Mouse (Mus musculus) embryonic facial prominence, embryonic 11.5 days (tissue): ENCODE measurements around the gene Vmn1r213. TPM values are rescaled to one million over a fixed set of nuclear protein-coding genes. Genes with fewer than 3 reads are reported as not detected.

Source experiments
- polyA plus RNA-seq: library from polyadenylated mRNA; unstranded; fragments of >200 nt; fragmentation: Nextera tagmentation; extraction: Ambion mirVana; gene quantifications from 2 replicates; pipeline ENCODE4 v1.2.1, GENCODE M21; 2014

Vmn1r213 gene
- polyA plus RNA-seq, 1 experiment from 2014 or later = not detected

Other genes with a start within 250 kb of the Vmn1r213 start
- gene Vmn1r208, start 230.3 kb upstream of the Vmn1r213 start, polyA plus RNA-seq = not detected in 2 replicates
- not detected in 2 replicates for gene Vmn1r209, start 198.0 kb upstream of the Vmn1r213 start, polyA plus RNA-seq
- gene Vmn1r210, start 176.3 kb upstream of the Vmn1r213 start, polyA plus RNA-seq = not detected in 2 replicates
- not detected in 2 replicates for gene Vmn1r211, start 150.1 kb upstream of the Vmn1r213 start, polyA plus RNA-seq
- gene Vmn1r212, start 123.5 kb upstream of the Vmn1r213 start, polyA plus RNA-seq = not detected in 2 replicates
- not detected in 2 replicates for gene Vmn1r214, start 22.8 kb downstream of the Vmn1r213 start, polyA plus RNA-seq
- not detected in 2 replicates for gene Vmn1r215, start 60.4 kb downstream of the Vmn1r213 start, polyA plus RNA-seq
- not detected in 2 replicates for gene Vmn1r217, start 110.6 kb downstream of the Vmn1r213 start, polyA plus RNA-seq
- not detected in 2 replicates for gene Vmn1r218, start 125.5 kb downstream of the Vmn1r213 start, polyA plus RNA-seq
- gene Vmn1r219, start 151.7 kb downstream of the Vmn1r213 start, polyA plus RNA-seq = 0.04 and 0.06 TPM in 2 replicates
- not detected in 2 replicates for gene Vmn1r220, start 180.3 kb downstream of the Vmn1r213 start, polyA plus RNA-seq
- not detected in 2 replicates for gene Vmn1r221, start 206.5 kb downstream of the Vmn1r213 start, polyA plus RNA-seq
- not detected in 2 replicates for gene Vmn1r222, start 228.3 kb downstream of the Vmn1r213 start, polyA plus RNA-seq
- not detected in 2 replicates for gene Vmn1r223, start 239.5 kb downstream of the Vmn1r213 start, polyA plus RNA-seq